Mouse (Mus musculus): ENCODE results near the gene Magi2.

Magi2 gene

GRCm38 (mm10) chr5:20614891-20615290 is 1388.1 kb downstream of the Magi2 start:
- no peak for DNase-seq

DNA sequence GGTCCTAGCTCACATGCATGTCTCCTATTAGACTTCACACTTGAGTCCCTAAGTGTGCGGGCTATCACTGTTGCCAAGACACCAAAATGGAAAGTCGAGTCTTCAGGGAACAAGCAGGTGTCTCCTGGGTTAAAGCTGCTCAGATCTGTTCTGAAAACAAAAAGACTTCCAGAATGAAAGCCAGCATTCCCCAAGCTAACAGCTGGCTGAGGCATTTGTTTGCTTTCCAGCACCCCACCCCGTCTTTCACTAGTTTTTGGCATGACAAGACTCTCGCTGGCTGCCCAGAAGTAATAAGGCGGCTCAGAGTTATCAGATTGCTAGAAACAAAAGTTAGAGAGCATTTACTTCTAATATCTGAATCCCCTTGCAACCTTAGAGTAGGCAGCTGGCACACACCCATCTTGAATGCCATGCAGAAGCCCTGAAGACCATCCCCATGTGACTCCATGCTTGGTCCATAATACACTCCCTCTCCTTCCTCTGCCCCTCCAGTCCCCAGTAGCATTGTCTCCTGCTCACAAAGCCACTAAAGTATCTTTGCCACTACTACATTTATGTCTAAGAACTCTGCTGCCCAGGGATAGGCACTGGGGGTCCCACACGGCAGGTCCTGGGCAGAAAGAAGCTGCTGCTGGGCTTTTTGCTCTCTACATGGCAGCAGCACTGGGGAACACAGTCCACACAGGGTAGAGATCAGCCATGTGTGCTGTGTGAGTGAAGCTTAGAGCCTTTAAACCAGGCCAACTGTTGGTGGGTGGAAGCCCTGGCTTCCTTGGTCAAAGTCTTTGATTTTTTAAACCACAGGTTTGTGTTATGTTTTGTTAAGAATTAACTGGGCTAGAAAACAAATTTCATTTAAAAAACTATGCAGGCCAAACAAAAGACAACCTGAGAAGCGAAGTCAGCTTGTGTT is 1394.0 kb downstream of the Magi2 start:
- DNase-seq, result no peak

- DNase-seq, result no peak
Observed at GRCm38 (mm10) chr5:20622417-20622816, 1395.6 kb downstream of the Magi2 start.

GRCm38 (mm10) chr5:20622837-20623573 is 1396.2 kb downstream of the Magi2 start:
- peak in 1 of 2 experiments; percentile 18 for DNase-seq

DNA sequence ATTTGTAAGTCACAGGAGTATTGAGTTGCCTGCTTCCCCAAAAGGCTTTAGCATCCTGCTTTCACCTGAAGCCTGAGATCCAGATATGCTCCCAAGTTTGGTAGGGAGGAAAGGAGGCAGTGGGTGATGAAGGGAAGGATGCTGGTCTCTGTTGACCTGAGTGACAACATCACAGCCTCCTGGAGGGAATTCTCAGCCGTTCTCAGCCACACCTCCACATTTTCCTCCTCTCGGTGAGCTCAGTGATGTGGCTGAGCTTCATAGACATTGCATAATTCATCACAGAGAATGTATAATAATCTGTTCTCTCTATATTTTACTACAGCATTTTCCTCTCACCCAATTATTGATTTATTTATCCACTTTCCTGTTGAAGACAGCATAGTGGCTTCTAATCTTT is 1398.3 kb downstream of the Magi2 start:
- DNase-seq, result no peak

DNA sequence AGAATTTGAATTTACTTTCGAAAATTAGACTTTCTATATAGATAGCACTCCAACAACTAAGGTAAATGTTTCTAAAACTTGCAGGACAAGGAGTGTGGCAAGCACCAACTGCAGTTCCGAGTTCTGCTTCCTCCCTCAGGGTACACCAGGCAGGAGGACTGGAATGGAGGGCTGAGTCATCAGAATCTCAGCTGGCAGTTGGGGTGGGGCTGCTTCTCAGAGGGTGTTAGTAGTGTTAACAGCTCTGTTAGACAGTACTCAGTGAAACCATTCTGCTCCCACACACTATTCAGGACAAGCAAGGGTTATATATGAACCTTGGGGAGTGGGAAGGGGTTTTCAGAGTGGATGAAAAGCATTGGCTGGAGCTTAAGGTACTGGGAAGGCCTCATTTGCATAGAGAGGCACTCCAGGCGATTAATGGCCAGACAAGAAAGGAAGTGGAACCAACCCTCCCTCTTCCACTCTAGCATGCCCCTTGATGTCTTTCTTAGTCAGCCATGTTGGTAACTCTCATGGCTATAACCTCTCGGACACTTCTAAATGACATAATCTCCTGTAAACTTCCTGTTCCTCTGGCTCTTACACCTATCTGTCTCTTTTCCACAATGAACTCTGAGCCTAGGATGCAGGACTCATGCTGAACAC is 1402.2 kb downstream of the Magi2 start:
- no peak for DNase-seq

DNA sequence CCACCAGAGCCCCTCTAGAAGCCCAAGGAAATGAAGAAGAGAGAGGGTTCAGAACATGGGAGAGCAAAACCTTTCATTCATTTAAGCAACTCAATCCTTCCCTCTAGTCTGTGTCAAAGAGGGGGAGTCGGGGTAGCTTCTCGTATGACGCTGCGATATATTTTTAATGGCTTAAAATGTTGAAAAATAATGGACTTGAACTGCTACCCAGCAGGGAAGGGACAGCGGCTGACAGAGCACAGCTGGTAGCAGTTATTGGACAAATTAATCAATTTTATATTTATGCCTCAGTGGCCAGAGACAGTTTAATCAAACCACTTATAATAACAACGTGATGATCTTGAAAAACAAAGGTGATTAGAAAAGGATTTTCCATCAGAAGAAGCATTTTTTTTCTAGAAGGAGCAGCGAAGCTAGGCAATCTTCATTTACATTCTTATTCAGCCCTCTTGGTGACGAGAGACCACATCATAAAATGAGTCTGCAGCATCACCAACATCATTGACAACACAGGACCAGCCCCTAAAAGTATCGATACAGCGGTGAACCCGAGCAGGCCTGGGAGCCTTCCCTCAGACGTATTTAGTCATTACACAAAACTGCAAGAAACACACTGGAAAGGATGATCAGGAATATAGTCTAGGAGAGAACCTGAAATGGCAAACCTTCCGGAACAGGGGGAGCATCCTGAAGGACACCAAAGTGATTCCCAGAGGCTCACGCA is 1407.4 kb downstream of the Magi2 start:
- DNase-seq, result no peak

- DNase-seq, result no peak
Observed at GRCm38 (mm10) chr5:20634822-20635221, 1408.0 kb downstream of the Magi2 start.

GRCm38 (mm10) chr5:20637300-20637989 is 1410.6 kb downstream of the Magi2 start:
- DNase-seq, result peak; percentile 51 to 55

- DNase-seq, result peak; percentile 22 to 30
Observed at GRCm38 (mm10) chr5:20642196-20642595, 1415.4 kb downstream of the Magi2 start.

DNA sequence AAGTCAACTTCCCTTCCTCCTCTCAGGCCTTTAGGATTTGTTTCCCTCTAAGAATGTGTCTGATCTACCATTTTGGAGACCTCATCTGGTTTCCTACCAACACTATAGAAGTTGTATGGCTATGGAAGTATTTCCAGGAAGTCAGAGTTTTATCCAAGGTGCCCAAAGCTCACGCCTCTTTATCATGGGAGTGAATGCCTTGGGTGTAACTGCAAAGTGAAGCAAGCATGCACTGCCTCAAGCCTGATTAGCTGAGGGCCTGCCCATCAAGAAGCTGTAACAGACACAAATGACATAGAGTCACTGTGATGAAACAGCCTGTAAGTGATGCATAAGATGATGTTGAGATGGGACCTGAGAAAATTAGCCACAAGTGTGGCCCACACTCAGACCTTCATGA is 1416.9 kb downstream of the Magi2 start:
- no peak for DNase-seq

GRCm38 (mm10) chr5:20646947-20647346 is 1420.1 kb downstream of the Magi2 start:
- DNase-seq, result no peak

DNA sequence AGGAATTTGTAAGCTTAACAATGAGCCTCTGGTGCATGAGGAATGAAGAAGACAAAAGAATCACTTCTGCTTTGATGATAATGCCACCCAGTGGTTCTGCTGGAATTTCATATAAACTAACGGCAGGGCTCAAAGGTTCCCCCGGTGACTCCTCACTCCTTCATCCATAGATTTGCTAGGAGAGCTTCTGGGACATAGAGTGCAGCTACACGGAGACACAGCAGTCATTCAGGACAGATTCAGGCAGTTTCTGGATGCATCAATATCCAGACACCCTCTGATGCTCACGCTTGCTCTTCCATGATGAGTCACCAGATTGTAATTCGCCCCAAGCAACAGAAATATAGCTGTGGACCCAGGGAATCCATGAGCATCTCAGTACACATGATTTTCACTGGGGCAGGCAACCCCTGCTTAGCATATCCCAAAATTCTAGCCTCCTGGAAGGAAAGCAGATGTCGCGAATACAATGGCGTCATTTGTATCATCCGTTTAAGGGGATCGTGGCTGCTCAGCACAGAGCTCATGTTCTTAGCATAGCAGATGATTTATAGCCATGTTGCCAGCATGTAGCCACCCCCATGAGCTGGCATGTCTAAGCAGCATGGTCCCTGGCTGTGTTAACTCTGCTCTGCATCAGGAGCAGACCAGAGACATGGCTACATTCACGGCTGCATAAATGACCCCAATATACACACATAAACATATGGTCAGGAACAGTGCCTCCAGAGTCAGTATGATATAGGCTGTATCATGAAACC is 1426.8 kb downstream of the Magi2 start:
- peak; percentile 15 to 16 for DNase-seq

DNA sequence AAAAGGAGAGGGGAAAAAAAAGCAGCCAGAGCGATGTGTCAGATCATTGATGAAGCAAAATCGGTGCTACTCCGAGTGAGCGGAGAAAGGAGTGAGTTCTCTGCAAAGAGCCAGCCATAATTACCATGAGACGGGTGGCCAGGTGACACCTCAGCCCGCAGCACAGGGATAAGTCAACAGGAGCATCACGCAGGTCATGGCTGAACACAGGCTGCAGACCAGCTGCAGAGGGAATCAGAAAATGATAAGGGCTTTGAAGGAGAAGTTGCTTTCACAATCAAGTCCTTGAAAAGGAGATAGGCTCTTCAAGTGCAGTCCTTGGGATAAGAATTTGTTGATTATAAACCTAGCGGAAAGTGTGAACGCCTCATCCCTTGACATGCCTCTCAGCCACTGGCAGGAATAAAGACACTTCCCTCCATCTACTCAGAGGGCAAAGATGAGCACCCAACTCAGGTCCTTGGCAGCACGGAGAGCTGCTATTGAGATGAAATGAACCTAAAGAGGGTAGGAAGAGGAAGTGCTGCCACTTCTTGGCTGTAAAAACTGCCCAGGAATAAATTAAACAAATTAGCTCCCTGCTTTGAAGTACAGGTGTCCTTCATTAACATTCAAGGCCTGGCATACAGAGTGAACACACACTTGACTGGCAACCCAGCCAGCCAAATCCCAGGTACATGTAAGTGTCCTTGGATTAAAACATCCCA is 1428.1 kb downstream of the Magi2 start:
- DNase-seq, result no peak

DNA sequence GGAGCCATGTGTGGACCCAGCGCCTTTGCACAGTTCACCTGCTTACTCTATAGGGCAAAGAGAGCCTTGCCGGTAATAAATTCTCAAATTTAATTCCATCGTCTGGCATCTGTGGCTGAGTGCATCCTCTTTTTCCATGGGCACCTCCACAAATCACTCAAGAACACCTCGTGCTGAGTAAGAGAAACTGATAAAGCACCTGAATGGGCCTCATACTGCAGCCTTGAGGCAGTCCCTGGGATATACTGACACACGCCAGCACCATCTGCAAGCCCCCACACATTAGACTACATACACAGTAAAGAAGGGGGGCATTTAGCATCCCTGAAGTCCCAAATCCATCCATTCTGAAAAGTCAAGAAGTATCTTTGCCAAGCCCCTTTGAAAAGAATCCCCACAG is 1430.2 kb downstream of the Magi2 start:
- no peak for DNase-seq

GRCm38 (mm10) chr5:20667601-20668000 is 1440.8 kb downstream of the Magi2 start:
- DNase-seq, result no peak

- no peak for DNase-seq
Observed at GRCm38 (mm10) chr5:20668736-20669355, 1442.0 kb downstream of the Magi2 start.

GRCm38 (mm10) chr5:20669456-20669855 is 1442.6 kb downstream of the Magi2 start:
- DNase-seq, result no peak

DNA sequence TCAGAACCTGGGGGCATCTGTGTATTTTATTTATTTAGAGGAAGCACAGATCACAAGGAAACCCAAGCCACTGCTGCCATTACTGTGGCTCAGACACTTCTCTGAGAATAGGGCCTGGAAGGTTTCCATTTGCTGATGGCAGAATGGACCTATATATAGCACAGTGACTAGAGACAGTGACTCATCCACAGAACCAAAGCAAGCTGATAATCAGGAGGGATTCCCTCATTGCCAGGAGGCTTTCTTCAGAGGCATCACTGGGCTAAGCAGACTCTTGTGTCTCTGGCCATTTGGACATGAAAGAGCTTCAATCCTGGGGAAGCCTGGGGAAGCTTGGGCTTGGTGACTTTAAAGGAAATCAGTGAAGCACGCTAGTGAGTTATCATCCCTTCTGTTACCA is 1445.0 kb downstream of the Magi2 start:
- DNase-seq, result peak; percentile 42 to 64

DNA sequence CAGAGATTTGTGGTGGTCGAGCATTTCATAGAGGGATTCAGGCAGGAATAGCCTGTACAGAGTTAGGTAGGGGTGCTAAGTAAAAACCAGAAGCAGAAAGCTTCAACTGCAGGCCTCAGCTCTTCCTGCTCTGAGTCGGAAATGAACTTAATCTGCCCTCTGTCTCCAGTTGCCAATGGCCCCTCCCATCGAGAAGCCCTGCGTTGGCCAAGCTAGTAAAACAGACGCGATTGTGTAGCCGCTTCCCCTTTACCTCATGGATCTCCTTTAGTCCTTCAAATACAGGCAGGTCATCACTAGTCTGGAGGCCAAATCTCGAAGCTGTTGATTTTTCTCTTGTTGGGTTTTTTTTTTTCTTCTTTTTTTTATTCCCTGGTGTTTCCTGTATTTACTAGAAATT is 1447.7 kb downstream of the Magi2 start:
- no peak for DNase-seq
